Mouse (Mus musculus) intestine, postnatal 0 days (tissue): ENCODE results near the gene Ddhd1. TPM values are rescaled to one million over a fixed set of nuclear protein-coding genes. Genes with fewer than 3 reads are reported as not detected.
"Not testable (repeated sequence)": the region's sequence is repeated elsewhere in the genome, so short reads cannot be mapped to it uniquely, and the experiment has no call there.

ENCODE experiments used
- ATAC-seq: fragments of 200-750 bp; cut with Nextera tagmentation; 2 replicates; pipeline ENCODE4 v1.8.0; 2017; ENCODE audit warnings: mild to moderate bottlenecking, moderate TSS enrichment, moderate library complexity
- H3K27ac ChIP-seq: fragments of 300-500 bp; sonication (generic); 2 replicates; pipeline ENCODE4 v1.5.1; 2014; ENCODE audit warnings: mild to moderate bottlenecking, low read depth, low read length, moderate library complexity
- H3K27me3 ChIP-seq: fragments of 300-500 bp; sonication (generic); replicated peaks from 2 replicates; pipeline ENCODE4 v1.6.1; 2014; ENCODE audit warnings: low read length, mixed read lengths; ENCODE audit not compliant: control insufficient read depth, insufficient read depth
- H3K36me3 ChIP-seq: fragments of 300-500 bp; sonication (generic); 2 replicates; pipeline ENCODE4 v1.6.1; 2014; ENCODE audit warnings: mild to moderate bottlenecking, moderate library complexity; ENCODE audit not compliant: control insufficient read depth, insufficient read depth
- H3K4me1 ChIP-seq: fragments of 300-500 bp; sonication (generic); replicated peaks from 2 replicates; pipeline ENCODE4 v1.6.1; 2014; ENCODE audit warnings: antibody characterized with exemption, low read length, mixed read lengths; ENCODE audit not compliant: control insufficient read depth, insufficient read depth
- H3K4me2 ChIP-seq: fragments of 300-500 bp; sonication (generic); replicated peaks from 2 replicates; pipeline ENCODE4 v1.6.1; 2014; ENCODE audit warnings: low read depth, mild to moderate bottlenecking, moderate library complexity
- H3K4me3 ChIP-seq: fragments of 300-500 bp; sonication (generic); 2 replicates; pipeline ENCODE4 v1.5.1; 2014; ENCODE audit warnings: low read depth, low read length
- H3K9ac ChIP-seq: fragments of 300-500 bp; sonication (generic); 2 replicates; pipeline ENCODE4 v1.6.1; 2014; ENCODE audit warnings: mild to moderate bottlenecking, low read depth, low read length
- H3K9me3 ChIP-seq: fragments of 300-500 bp; sonication (generic); 2 replicates; pipeline ENCODE4 v1.6.1; 2016; ENCODE audit warnings: mixed run types; ENCODE audit not compliant: control insufficient read depth
- CTCF ChIP-seq: sonication (generic); IDR thresholded peaks from 2 replicates; pipeline ENCODE4 v1.5.1; 2016; ENCODE audit warnings: low read depth, mild to moderate bottlenecking, control low read depth, antibody characterized with exemption, moderate library complexity
- WGBS: fragments of 180-500 bp; shearing (Covaris S2); extraction: QIAGEN DNeasy Blood & Tissue Kit; methylation state at CpG from one replicate; pipeline ENCODE4 v1.1.7; 2014; 5-methylcytosine and 5-hydroxymethylcytosine counted together
- polyA plus RNA-seq: library from polyadenylated mRNA; unstranded; fragments of >200 nt; fragmentation: Nextera tagmentation; extraction: Ambion mirVana; gene quantifications from 2 replicates; pipeline ENCODE4 v1.2.1, GENCODE M21; 2015

Ddhd1 gene
- polyA plus RNA-seq, 1 experiment from 2014 or later, result 10.6 TPM

DNA sequence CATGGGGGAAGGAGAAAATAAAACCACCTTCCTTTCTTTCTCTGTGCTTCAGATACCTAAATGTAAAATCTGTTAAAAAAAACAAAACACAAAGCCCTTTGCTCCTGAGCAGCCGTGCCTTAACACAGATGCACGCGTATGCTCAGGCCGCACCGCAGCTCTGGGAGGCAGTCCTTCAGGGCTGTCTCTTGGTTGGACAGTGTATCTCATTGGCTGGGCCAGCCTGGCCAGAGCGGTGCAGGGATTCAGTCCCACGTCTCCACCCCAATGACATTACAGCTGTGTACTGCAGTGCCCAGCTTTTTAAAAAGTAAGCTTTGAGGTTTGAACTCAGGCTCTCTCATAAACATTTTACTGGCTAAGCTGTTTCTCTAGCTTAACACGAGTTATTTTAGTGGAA lies 60.1 kb downstream of the Ddhd1 start:
- no peaks in the 10 kb centered on the region for H3K4me1 ChIP-seq
- H3K9ac ChIP-seq, result no peak overlapping the region
- H3K9me3 ChIP-seq, result no peaks in the 10 kb centered on the region
- ATAC-seq, result no peak
- 67% methylated on average over 8 of the region's 8 CpGs for WGBS
- no peak overlapping the region for H3K4me2 ChIP-seq
- peaks cover 47% of the 10 kb centered on the region for H3K36me3 ChIP-seq
- no peak overlapping the region for H3K4me3 ChIP-seq
- no peak for TF ChIP-seq CTCF
- H3K27ac ChIP-seq, result no peak overlapping the region
- H3K27me3 ChIP-seq, result no peaks in the 10 kb centered on the region

DNA sequence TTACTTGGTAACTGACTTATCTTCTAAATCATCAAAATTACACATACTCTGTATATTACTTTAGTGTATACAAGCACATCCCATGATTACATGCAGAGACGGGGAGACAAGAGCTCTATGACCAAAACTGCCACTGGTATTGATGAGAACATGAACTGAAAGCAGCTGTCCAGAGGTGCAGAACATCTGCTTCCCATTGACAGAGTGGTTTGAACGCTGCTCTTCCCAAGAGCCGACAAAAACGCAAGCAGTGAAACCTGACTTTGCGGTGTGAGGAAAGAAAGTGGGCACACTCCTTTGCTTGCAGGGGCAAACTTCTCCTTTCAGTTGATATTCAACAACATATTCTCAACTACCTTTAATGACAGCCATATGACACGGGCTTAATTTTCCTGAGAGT lies 64.7 kb downstream of the Ddhd1 start:
- Histone ChIP-seq H3K4me1 (no peaks in the 10 kb centered on the region), H3K4me3 (no peak overlapping the region), H3K27ac (no peak overlapping the region), H3K27me3 (no peaks in the 10 kb centered on the region), H3K4me2 (no peak overlapping the region), H3K9ac (no peak overlapping the region), H3K36me3 (peaks cover 26% of the 10 kb centered on the region), H3K9me3 (no peaks in the 10 kb centered on the region)
- 85% methylated on average over 6 of the region's 6 CpGs for WGBS
- no peak for TF ChIP-seq CTCF
- ATAC-seq, result no peak

DNA sequence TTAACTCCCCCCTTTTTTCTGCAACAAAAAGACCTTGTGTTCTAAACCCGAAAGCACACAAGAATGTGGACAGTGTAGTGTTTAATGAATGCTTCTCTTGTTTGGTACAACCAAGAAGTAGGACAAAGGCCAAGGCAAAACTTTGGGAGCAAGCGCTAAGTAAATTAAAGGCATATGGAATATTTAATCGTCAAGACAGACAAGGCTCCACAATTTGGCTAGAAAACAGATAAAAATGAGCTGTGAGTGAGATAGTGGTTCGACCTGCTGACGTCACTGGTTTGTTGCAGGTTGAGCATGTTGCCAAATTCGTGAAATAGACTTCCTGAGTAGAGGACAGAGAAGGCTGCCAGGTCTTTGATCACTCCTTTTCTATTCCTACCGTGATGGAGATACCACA lies 69.5 kb downstream of the Ddhd1 start:
- 79% methylated on average over 7 of the region's 7 CpGs for WGBS
- Histone ChIP-seq H3K27ac (no peak overlapping the region), H3K36me3 (no peaks in the 10 kb centered on the region; the same call in 1 of the 2 replicates), H3K27me3 (no peaks in the 10 kb centered on the region), H3K9me3 (no peaks in the 10 kb centered on the region), H3K4me3 (no peak overlapping the region), H3K9ac (no peak overlapping the region), H3K4me2 (no peak overlapping the region), H3K4me1 (no peaks in the 10 kb centered on the region)
- TF ChIP-seq CTCF, result no peak
- no peak for ATAC-seq

DNA sequence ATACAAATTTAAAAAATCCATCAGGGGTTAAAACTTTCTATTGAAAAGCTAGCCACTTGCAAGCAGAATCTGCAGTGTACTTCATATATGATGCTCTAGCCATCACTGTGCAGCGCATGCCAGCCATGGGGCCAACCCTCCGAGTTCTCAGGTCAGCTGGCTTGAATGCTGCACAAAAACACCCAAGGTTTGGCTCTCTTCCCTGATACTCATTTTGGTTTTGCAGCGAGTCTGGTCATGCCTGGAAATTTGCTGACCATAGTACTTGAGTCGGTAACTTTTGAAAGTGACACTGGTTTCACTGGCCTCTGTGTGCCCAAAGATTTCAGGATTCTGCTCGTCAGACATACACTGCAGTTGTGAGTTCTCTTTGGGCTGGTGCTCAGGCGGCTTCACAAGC lies 70.4 kb downstream of the Ddhd1 start:
- H3K9ac ChIP-seq, result no peak overlapping the region
- H3K36me3 ChIP-seq, result no peaks in the 10 kb centered on the region; the same call in 1 of the 2 replicates
- no peaks in the 10 kb centered on the region for H3K27me3 ChIP-seq
- H3K4me3 ChIP-seq, result no peak overlapping the region
- ATAC-seq, result no peak
- H3K4me2 ChIP-seq, result no peak overlapping the region
- no peaks in the 10 kb centered on the region for H3K9me3 ChIP-seq
- no peaks in the 10 kb centered on the region for H3K4me1 ChIP-seq
- WGBS, result 86% methylated on average over 6 of the region's 6 CpGs
- no peak overlapping the region for H3K27ac ChIP-seq
- TF ChIP-seq CTCF, result no peak

DNA sequence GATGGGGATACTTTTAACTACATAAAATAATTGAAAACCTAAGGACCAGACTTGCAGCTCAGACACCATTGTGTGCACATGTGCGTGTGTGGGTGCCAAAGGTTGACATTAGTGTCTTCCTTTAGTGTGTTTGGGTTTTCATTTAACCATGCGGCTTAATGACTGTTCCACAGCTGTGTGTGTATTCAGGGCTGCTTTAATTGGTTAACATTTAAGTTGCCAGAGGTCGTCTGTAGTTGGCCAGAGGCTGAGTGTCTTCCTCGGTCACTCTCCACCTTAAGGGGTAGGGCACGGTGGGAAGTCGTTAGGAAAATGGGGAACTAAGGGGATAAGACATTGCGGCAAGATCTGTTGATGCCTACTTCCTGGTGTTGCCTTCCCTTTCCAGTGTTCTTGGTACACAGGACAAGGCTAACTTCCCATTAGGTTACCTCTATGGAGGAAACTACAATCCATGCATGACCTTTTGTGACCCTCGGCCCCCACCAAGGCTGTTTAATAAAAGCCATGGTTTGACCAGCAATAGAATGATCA lies 74.4 kb downstream of the Ddhd1 start:
- H3K4me2 ChIP-seq, result no peak overlapping the region
- no peaks in the 10 kb centered on the region for H3K27me3 ChIP-seq
- no peak overlapping the region for H3K9ac ChIP-seq
- H3K27ac ChIP-seq, result no peak overlapping the region
- ATAC-seq, result no peak
- H3K4me1 ChIP-seq, result no peaks in the 10 kb centered on the region
- 62% methylated on average over 8 of the region's 8 CpGs for WGBS
- no peaks in the 10 kb centered on the region for H3K9me3 ChIP-seq
- no peaks in the 10 kb centered on the region for H3K36me3 ChIP-seq
- no peak for TF ChIP-seq CTCF
- no peak overlapping the region for H3K4me3 ChIP-seq

DNA sequence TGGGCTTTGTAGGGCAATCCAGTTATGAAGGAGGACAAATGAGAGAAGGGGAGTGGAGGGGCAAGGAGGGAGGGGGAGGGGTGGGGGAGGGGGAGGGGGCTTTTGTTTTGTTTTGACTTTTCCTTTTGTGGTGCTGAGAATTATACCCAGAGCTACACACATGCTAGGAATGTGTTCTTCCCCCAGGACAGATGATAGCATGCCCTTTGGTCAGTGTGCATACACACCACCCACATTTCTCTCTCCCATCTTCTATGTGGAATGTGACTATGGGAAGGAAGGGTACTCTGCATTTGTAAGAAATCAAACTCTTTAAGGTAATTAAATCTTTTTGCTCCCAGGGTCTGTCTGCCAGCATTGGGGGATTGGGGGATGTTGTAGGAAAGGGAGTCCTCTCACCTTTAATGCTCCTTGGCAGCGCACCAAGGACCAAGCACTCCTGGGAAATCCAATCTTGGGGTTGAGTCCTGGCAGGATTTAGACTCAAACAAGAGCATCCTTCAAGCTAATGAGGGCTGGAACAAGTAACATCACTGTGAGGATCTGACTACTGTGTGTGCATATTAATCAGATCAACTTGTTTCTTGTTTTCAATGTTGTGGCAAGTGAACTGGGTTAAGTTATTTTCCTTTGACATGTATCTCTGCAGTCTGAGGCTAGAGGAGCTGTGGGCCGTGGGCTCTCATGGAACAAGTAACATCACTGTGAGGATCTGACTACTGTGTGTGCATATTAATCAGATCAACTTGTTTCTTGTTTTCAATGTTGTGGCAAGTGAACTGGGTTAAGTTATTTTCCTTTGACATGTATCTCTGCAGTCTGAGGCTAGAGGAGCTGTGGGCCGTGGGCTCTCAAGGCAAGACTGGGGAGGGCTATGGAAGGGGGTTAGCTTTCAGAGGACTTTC lies 76.8 kb downstream of the Ddhd1 start:
- not testable (repeated sequence) for H3K9me3 ChIP-seq, H3K27me3 ChIP-seq, H3K4me3 ChIP-seq, H3K4me2 ChIP-seq, H3K27ac ChIP-seq, H3K4me1 ChIP-seq, H3K36me3 ChIP-seq, H3K9ac ChIP-seq, ATAC-seq
- WGBS, result 87% methylated on average over 3 of the region's 3 CpGs
